Mouse (Mus musculus) ovary, postnatal 10 days (tissue): ENCODE data around the gene Coro2b.

Experiments
- DNase-seq: peaks from one replicate; pipeline ENCODE4 v3.0.0; 2022; ENCODE audit warnings: low spot score

Gene Coro2b

GRCm38 (mm10) chr9:62437446-62437845 lies 99.4 kb downstream of the Coro2b start:
- DNase-seq: no peak

DNA sequence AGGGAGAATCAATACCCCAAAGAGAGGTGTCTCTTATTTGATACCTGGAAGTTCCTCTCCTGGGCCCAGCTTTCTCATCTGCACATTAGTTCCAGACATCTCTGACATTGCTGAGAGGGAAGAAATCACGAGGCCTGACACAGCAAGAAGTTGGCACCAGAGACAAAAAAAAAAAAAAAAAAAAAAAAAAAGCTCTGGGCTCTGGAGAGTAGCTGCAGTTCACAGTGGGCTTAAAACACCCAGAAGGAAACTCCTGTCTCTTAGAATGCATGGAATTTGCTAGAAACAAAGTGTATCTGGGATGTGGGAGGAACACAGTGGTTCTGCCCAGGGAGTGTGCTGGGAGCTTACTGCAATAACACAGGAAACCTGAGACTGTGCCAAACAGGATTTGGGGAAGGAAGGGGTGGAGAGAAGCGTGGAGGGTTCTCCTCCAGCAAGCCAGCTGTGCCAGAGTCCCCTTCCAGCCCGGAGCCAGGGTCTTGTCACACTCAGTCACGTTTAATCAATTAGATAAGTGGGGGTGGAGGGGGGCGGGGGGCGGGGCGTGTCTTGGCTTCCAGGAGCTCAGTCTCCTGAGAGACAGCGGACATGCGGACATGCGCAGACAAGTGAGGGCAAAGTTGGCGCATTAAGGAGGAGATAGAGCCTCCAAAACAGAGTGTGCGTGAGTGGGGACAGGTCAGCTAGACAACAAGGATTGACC lies 101.1 kb downstream of the Coro2b start:
- peak; percentile 50 for DNase-seq

DNA sequence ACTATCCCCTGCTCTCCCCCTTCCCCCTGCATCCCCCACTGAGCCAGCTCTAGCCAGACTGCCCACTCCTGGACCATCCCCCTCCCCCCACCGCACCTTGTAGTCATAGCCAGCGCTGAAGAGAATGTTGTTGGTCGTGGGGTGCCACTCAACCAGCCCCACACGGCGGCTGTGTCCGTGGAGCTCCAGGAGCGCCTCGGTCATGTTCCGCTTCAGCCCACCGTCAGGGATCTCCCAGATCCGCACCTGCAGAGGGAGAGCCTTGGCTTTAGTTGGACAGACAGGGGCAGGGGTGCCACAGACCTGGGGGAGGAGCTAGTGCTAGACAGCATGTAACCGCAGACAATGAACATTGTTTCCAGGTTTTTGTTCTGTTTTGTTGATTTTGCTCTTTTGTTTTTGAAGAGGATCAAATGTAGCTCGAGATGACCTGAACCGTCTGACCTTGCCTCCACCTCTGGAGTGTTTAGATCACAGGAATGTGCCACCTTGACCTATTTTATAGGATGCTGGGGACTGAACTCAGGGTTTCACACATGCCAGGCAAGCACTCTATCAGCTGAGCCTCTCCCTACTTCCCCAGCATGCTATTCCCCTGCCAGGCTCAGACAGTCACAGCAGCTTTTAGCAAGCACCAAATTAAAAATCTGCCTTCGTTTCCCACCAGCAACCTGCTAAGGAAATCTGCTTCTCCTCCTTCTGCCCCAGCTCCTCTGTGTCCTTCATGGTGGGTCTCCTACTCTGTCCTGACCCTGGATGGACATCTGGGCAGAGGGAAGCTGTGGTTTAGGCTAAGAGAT lies 104.4 kb downstream of the Coro2b start:
- DNase-seq: no peak

DNA sequence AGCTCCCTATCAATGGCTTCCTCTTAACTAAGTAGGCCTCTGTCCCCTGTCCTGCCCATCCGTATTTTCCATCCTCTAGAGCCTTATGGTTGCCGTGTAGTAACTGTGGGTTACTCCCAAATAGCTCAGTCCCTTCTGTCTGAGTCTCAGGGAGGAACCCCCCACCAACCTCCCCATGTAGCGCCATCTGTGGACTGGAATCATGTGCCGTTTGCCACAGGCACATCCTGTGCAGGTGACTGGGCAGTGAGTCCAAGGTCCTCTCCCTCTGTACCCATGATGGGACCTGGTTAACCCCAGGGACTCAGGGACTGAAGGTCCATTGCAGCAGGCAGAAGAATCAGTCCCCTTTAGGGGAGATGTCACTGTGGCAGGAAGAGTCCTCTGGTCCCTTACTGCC lies 106.1 kb downstream of the Coro2b start:
- DNase-seq: no peak

- no peak for DNase-seq
These were observed 109.8 kb downstream of the Coro2b start for GRCm38 (mm10) chr9:62427010-62427409.

DNA sequence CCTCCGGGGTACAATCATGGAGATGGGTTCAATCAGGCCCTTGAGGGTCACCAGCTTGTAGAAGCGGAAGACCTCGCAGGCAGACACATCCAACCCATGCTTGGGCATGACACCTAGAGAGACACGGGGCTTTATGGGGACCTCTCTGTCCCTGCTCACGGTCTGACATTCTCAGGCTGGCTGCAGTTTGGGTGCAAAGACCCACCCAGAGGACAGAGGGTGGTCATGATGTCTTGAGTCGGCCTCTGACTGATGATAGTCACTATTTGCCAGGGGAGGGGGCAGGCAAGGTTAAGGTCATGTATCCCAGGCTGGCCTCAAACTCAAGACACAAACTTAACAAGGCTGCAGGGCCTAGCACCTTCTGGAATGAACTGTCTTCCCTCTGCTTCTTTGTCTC lies 110.3 kb downstream of the Coro2b start:
- DNase-seq: no peak

DNA sequence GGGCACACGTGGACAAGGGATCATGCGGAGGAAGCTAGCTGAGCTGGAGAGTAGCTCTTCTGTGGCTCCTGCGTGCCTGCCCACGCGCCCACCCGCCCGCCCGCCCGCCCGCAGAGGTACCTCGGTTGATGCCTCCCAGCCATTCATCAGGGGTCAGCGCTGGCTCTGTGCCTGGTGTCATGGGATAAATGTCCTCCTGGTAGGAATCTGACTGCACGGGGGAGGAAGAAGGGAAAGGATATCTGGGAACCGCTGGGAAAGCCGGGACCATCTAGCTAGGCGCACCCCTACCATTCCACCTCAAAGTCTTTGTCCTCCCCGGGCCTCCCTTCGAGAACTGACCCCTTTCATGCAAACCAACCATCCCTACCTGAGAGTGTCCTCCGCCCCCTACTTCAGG lies 110.8 kb downstream of the Coro2b start:
- DNase-seq: no peak

DNA sequence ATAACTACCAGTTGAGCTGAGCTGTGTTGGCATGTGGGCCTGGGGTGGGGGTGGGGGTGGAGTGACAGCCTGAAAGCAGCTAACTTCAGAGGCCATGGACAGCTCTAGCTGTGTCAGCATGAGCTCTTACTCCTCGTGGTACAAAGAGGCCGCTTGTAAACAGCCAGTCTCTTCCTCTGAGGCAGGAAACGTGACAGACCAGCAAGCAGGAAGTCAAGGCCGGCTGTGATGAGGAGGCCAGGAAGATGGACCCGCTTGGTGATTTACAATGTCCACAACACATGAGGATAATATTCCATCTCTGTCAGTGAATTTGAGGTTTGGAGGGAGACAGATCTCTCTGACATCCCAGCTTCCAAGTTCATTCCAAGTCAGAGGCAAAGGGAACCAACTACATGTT lies 111.6 kb downstream of the Coro2b start:
- DNase-seq: no peak

- no peak for DNase-seq
These were observed 113.0 kb downstream of the Coro2b start for GRCm38 (mm10) chr9:62423871-62424270.

- no peak for DNase-seq
These were observed 113.9 kb downstream of the Coro2b start for GRCm38 (mm10) chr9:62422926-62423325.

DNA sequence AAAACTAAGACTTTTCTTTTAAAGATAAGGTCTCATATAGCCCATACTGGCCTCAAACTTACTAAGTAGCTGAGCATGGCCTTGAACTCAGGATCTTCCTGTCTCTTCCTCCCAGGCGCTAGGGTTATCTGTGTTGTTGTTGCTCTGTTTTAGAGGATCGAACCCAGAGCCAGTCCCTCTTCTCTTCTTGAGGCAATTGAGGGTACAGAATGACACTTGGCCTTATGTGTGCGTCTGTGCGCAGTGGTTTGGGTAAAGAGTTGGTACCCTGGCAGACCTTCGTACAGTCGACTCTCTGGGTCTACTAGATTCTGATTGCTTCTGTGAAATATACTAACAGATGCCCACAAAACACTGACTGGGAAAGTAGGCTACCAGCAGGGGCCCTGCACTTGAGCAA lies 114.9 kb downstream of the Coro2b start:
- no peak for DNase-seq

DNA sequence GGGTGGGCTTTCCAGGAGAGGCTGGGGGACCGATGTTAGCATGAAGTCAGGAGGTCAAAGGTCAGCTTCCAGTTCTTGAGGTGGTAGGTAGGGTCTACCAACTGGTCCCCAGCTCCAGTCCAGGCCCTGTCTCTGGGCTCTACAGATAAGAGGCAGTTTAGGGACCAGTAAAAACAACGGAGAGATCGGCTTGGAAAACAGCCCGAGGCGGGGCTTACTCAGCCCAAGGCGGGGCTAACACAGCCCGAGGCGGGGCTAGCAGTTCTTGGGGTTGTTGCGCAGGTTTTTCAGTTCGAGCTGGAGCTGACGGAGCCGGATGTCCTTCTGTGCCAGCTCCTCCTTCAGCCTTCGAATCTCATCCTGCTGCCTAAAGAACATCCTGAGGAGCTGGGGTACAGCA lies 115.8 kb downstream of the Coro2b start:
- peak; percentile 75 for DNase-seq

DNA sequence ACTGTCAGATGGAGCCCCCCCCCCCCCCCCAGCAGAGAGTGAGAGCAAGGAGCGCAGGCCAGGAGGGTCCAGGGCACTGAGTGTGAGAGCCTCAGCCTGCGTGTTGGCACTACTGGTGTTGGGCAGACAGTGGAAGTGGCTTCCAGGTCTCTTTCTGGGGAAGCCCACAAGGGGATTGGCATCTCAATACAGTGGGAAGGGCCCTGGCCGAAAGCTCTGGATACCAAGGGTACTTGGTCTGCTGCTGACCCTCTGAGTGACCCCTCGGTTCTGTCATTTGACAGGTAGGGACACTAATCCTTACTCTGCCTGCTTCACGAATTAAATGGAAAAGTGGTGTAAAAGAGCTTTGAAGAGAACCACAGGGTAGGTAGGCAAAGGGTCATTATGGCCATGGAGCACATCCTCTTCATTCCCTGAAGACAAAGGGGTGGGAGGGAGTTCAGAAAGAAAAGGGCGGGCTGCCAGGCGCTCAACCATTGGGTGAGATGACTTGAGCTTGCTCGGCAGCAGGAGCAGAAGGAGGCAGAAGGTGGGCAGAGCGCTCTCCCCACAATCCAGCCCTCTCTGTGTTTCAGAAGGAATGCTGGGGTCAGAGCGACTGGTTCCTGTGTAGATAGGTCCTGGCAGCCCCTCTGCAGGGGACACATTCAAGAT lies 116.5 kb downstream of the Coro2b start:
- DNase-seq: no peak

- no peak for DNase-seq
These were observed 118.1 kb downstream of the Coro2b start for GRCm38 (mm10) chr9:62418742-62419141.

GRCm38 (mm10) chr9:62407357-62408146 lies 129.3 kb downstream of the Coro2b start:
- no peak for DNase-seq

- DNase-seq: no peak
These were observed 130.3 kb downstream of the Coro2b start for GRCm38 (mm10) chr9:62406423-62407013.

DNA sequence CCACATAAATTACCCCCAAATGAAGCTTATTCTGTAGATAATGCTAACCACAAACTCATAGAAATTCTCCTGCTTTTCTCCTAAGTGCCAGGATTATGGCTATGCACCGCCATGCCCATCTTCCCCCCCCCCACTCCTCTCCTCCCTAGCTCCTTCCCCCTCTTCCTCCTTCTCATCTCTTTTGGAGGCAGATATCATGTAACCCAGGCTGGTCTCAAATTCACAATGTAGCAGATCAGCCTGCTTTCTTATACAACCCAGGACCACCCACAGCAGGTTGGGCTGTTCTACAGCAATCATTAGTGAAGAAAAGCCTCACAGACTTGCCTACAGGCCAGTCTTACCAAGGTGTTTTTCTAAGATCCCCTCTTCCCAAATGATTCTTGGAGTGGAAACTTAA lies 135.3 kb downstream of the Coro2b start:
- no peak for DNase-seq

DNA sequence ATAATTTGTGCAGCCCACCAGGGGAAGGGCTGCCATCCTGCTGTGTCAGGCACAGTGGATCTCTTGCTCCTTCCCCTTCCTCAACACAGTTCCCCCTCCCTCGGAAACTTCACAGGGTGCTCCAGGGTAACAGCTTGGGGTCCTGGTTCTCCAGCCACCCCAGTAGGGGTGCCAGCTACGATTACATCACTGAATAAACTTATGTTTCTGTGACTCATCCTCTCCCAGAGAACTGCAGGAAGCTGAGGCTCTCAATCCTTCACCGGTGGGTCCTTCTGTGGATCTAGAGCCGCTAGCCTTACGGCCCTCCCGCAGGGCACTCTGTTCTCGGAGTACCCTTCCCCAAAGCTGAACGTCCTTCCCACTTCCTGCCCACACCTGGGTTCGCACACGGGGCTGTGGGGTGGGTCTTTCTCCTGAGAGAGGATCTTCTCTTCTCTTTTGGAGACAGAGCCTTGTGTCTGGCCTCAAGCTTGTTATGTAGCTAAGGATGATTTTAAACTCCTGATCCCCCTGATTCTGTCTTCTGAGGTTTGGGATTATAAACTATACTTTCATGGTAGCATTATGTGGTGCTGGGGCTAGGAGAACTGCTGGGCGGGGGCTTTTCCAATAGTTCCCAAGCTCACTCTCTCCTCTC lies 136.2 kb downstream of the Coro2b start:
- no peak for DNase-seq

GRCm38 (mm10) chr9:62394163-62394562 lies 142.7 kb downstream of the Coro2b start:
- no peak for DNase-seq

DNA sequence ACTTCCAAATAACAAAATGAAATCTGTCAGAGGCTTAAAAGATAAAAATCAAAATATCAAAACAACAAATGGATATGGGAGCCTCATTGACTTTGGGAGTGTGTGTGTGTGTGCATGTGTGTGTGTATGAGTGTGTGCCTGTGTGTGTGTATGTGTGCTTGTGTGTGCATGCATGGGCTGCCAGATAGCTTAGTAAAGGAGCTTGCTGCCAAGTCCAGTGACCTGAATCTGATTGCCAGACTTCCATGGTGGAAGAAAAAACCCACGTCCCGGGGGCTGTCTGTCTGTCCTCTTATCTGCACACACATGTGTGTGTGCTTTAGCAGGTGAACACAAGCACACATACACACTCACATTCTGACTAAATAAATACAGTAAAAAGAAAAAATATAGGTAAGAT lies 143.3 kb downstream of the Coro2b start:
- no peak for DNase-seq

GRCm38 (mm10) chr9:62389735-62390134 lies 147.1 kb downstream of the Coro2b start:
- no peak for DNase-seq
